Mouse (Mus musculus): ENCODE measurements around the gene Hemk1.
"Not testable (repeated sequence)": the region's sequence is repeated elsewhere in the genome, so short reads cannot be mapped to it uniquely, and the experiment has no call there.

Hemk1 gene

DNA sequence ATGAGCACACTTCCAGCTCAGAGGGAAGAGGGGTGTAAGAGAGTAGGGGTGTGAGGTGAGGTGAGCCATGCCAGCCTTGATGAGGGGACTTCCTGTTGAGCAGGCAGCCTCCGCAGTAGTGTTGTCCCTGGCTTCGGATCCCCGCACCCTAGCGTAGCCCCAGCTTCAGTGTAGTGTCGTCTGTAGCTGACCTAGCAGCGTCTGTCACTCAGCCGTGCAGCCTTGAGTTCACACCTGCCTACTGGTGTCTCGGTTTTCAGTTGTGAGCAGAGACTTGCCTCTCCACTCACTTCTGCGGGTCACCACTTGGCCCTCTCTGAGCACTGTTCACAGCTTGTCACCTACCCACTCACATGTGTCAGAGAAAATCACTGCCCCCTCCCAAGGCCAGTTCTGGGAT lies 29.0 kb downstream of the Hemk1 start:
- in situ Hi-C loops (cut with MseI, MboI): no loop called here

DNA sequence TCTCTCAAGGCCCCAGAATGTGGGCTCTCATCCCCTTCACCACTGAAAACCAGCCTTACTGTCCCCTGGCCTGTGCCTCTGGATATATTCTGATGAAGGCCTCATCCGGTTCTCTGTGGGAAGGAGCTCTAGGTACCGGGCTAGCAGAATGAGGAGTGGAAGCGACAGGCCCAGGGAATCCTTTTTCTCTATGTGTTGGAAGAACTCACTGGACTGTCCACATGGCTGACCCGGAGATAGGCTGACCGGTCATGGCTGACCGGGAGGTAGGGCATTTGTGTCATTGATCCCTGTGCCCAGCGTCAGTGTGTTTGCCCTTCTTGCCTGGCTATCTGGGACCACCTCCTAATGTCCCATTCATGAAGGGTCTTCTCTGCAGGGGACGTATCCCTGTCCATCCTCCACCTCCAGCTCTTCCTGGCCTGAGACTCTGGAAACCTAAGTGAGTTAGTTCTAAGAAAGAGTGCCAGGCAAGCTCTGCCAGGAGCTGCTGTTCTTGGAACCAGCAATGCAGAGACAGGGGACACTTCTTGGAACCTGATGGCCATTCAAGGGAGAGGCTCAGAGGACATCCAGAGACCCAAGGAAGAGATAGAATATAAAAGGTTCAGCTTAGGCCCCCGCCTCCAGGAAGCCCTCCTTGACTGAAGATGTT lies 29.7 kb downstream of the Hemk1 start:
- in situ Hi-C loops (cut with MseI, MboI): no loop called here

DNA sequence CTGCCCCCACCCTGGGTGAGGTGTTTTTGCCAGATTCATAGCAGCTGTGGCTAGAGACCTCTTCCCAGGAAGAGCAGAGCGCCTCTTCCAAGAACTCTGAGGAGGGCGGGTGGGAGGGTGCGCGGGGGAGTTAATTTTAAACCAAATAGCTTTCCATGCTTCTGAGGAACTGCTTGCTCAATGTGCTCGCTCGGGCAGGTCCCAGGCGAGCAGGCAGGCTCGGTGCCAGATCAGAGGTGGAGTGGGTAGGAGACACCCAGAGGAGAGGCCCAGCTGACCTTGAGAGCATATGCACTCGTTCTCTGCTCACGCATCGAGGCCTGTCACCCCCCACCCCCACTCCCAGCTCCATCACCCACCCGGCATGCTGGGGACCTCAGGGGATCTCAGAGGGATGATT lies 30.3 kb downstream of the Hemk1 start:
- in situ Hi-C loops (cut with MseI, MboI): no loop called here

DNA sequence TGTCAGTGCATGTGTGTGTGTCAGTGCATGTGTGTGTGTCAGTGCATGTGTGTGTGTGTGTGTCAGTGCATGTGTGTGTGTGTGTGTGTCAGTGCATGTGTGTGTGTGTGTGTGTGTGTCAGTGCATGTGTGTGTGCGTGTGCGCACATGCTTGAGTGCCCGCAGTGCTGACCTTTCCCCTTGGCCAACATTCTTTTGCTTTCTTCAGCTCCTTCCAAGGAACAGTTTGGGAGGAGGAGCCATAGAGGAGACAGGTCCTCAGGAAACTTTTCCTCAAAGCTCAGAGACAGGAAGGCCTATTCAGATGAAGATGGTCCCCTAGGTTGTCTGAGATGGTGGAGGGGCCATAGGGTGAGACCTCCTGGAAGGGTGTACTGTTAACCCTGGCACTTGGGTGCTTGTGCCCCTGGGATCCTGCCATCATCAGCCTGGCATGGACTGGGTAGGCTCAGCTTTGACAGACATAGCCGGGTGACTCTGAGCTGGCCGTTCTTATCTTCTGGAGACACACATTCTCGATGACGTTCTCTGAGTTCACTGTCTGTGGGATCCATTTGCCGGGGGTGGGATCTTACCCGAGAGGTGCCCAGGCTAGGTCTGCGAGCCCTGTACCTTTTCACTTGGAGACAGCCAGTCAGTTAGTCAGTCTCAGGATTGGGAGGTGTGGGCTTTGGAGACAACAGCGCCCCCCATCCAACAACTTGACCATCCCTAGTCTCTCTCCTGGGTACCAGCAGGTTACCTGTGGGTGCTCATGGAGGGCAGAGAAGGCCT lies 30.9 kb downstream of the Hemk1 start:
- in situ Hi-C loops (cut with MseI, MboI): no loop called here

DNA sequence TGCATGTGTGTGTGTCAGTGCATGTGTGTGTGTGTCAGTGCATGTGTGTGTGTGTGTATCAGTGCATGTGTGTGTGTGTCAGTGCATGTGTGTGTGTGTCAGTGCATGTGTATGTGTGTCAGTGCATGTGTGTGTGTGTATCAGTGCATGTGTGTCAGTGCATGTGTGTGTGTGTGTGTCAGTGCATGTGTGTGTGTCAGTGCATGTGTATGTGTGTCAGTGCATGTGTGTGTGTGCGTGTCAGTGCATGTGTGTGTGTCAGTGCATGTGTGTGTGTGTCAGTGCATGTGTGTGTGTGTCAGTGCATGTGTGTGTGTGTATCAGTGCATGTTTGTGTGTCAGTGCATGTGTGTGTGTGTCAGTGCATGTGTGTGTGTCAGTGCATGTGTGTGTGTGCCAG lies 31.5 kb downstream of the Hemk1 start:
- in situ Hi-C loops (cut with MseI, MboI): not testable (repeated sequence)

DNA sequence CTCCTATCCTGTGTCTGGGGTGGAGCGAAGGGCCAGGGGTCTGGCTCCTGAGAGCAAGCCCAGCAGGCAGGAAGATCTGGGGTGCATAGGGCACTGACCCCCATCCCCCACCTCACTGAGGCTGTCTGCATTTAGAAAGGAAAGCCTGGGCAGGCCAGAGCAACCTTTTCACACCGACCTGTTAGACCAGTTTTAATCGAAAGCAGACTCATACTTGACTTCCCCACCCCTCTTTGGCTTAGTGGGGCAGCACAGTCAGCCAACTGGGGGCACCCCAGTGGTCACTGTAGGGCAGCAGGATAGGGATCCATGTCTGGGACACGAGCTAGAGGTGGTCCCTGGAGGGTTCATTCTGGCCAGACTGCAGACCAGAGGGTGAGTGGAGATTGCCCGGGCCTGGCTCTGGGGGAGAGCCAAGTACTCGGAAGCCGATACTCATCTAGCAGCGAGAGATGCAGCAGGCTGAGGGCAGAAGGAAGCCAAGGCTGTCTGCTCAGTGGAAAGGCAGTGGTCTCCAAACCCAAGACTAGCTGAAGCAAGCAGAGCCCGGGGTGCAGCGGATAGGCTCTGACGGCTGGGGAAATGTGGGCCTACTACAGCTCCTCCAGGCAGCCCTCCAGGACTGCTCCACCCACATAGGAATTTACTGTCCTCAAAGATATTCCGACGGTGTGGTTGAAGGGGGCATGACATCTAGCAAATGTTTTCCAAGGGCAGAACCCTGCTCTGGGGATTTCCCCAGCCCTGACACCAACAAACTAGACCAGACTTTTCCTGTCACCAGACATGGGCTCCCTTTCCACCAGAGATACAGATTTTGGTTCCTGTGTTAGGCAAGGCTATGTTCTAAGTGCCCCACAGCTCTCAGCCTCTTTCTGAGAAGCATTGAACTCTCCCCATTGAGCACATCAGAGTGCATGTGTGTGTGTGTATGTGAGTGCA lies 32.3 kb downstream of the Hemk1 start:
- in situ Hi-C loops (cut with MseI, MboI): no loop called here

DNA sequence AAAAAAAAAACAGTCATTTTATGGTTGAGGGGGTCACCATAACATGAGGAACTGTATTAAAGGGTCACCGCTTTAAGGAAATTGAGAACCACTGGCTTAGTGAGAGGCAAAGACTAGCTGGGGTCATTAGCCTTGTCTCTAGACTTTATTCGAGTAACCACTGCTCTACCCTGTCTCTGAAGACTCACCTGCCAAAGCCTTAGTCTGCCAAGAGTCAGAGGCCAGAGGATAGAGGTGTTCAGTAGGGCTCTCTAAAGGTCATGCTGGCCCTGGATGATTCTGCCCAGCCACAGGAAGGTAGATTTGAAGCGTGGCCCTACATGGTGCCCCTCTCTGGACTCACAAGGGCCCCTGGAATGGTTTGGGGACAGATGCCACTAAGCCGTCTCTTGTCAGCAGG lies 33.1 kb downstream of the Hemk1 start:
- in situ Hi-C loops (cut with MseI, MboI): no loop called here

DNA sequence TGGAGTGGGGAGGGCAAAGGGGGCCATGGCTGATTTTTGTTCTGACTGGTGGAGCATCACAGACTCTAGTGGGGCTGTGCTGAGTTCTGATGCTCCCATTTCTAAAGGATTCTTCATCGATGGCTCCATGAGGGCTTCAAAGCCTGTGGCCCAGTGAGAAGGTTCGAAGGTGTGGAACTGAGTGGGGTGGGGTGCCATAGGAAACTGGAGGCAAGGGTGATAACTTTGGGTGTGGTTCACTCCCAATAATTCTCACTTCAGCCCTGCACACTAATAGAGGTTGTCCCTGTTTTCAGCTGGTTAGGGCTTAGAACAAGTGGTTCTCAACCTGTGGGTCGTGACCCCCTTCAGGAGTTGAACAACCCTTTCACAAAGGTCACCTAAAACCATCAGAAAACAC lies 33.8 kb downstream of the Hemk1 start:
- in situ Hi-C loops (cut with MseI, MboI): no loop called here

DNA sequence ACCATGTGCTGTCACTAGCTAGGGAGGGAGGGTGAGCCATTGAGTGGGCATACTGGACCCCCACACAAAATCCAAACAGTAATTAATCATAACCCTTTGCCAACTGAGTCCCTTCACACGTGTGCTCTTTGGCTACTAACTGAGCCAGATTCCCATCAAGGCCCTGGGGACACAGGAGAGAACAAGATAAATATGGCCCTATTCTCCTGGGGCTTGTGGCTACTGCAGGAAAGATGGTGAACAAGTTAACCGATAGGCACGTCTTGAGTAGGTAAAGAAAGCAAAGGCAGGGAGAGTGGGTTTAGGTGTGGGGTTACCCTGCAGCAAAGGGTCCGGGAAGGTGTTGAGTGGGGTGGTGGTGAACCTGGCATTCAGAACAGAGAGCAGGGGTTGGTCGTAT lies 34.2 kb downstream of the Hemk1 start:
- in situ Hi-C loops (cut with MseI, MboI): no loop called here

DNA sequence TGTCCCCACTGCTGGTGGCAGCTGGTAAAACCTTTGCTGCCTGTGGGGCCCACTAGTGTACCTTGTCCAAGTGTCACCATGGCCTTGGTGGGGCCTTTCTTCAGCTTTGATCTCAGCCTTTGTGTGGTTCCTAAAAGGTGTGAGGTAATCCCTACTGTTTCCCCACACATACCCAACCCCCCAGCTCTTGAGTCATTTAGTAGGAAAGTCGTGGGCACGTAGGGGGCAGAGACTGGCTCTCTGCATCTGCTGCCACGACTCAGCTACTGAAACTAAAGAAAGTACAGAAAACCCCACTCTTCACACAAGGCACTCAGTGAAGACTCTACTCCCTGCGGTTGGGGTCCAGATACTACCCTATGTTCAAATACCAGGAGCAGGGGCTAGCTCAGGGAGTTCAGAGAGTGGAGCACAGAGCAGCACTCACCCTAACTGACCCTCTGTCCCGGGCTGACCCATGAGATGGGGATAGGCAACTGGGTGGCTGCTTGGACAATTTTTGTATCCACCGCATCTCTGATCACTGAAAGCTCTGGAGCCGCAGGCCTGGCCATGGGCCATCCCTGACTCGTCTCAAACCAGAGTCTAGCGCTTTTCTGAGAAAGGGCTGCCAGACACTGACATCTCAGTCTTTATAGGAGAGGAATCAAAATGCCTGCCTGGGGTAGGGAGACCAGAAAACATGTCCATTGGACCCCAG lies 34.9 kb downstream of the Hemk1 start:
- in situ Hi-C loops (cut with MseI, MboI): no loop called here

DNA sequence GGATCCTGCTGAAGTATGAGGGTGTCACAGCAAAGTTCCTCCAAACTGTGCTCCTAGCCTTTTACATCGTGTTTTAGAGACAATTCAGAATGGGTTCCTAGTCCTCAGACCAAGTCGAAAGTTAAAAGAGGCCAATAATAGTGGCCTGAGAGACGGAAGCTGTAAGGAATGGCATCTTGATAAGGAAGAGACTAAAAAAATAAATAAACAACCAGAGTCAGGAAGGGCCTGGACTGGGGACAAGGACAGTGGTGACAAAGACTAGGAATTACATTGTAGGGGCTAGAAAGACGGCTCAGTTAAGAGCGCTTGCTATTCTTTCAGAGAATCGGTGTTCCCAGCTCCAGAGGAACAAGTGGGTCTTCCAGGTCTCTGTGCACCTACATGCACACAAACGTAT lies 35.6 kb downstream of the Hemk1 start:
- in situ Hi-C loops (cut with MseI, MboI): no loop called here

DNA sequence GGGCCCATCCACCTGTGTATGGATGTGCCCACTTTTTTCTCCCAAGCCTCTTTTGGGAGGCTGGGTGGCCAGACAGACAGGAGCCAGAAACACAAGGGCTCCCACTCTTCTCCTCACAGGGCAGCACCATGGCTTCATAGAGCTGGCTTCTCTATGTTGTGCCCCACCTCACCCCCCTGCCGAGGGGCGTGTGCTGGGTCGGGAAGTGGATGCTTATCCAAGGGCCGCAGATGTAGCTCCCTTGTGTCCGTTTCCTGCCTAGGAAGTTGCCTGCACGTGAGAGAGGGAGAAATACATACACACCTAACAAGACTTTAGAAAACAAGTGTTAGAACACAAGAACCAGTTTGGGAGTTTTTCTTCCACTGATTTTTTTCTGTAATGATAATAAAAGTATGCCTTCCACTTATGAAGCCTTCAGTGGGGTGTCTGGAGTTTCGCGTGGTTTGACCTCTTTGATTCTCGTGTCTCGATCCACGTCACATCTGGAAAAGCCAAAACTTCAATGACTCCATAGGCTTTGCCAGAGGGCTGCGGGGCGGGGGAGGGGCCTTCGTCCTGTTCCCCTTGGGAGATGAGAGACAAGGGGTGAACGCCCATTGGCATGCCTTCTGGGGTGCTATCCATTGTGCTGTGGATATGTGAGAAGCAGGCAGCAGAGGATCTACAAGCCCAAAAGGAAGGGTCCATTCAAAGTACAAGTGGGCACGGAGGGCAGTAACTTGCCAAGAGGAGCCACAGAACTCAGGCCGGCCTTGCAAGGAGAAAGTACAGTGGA lies 36.4 kb downstream of the Hemk1 start:
- in situ Hi-C loops (cut with MseI, MboI): no loop called here

DNA sequence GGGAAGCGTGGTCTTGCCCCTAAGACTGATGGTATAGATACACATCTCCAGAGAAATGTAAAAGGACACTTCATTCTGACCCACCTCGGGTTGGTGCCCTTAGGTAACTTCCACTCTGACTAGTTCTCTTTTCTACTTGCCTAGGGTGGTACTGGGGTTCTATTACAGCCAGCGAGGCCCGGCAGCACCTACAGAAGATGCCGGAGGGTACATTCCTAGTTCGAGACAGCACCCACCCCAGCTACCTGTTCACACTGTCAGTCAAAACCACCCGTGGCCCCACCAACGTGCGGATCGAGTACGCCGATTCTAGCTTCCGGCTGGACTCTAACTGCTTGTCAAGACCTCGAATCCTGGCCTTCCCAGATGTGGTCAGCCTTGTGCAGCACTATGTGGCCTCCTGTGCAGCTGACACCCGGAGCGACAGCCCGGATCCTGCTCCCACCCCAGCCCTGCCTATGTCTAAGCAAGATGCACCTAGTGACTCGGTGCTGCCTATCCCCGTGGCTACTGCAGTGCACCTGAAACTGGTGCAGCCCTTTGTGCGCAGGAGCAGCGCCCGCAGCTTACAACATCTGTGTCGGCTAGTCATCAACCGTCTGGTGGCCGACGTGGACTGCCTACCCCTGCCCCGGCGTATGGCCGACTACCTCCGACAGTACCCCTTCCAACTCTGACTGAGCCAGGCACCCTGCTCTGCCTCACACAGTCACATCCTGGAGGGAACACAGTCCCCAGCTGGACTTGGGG lies 37.8 kb downstream of the Hemk1 start:
- in situ Hi-C loops (cut with MseI, MboI): no loop called here

DNA sequence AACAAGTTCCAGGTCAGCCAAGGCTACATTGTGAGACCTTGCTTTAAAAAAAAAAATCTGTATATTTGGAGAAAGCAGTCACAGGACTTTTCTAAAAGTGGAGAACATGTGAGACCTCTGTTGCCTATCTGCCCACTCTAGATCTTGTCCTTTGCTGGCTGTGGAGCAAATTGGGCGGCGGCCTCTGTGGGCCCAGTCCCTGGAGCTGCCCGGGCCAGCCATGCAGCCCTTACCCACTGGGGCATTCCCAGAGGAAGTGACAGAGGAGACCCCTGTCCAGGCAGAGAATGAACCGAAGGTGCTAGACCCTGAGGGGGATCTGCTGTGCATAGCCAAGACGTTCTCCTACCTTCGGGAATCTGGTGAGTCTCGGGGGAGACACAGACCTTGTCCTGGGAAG lies 38.4 kb downstream of the Hemk1 start:
- in situ Hi-C loops (cut with MseI, MboI): loop anchor here in 1 of 2 experiments (5.0 kb wide), 1 partner anchor 38 kb away; the partner anchor contains the start of gene Hemk1

DNA sequence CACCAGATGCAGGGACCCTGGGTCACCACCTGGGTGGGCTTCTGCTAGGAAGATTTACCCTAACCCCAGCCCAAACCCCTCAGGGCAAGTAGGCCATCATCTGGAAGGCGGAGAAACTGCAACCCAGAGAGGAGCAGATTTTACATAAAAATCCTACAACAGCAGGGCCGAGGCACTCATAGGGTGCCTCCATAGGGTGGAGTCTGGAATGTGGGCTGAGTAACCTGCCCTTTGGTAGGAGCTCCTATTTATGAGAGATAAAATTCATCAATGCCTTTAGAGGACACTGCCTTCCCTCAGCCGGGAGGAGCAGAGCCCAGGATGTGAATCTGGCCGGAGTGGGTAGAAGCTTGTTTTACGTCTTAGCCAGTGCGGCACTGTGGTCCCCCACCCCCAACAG lies 39.3 kb downstream of the Hemk1 start:
- in situ Hi-C loops (cut with MseI, MboI): loop anchor here in 1 of 2 experiments (5.0 kb wide), 1 partner anchor 38 kb away; the partner anchor contains the start of gene Hemk1

DNA sequence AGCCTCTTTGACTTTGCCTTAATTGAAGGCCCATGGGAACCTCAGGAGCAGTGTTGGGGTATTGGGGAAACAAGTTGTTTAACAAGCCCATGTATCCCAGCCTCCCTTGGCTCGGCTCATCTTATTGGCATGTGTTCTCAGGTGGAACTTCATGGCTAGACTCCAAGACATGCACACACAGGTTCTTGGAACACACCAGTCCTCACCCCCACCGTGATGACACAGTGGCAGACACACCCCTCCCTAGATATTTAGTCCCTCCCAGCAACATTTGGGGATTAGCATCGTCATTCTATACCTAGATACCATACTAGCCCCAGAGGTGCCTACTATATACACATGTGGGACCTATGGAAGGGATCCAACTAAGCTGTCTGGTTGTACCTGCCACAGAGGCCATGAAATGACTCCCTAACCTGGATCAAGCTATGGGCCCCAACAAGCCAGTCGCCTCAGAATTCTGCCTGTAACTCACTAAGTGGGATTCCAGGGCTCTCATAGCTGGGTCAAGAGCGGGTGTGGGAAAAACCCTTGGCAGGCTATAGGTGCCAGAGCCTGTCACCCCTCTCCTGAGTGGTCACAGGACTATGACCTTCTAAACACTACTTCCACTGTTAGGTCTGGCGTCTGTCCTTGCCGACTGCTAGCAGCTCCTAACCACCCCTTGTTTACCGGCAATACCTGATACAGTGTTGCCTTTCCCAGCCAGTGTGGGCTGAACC lies 39.9 kb downstream of the Hemk1 start:
- in situ Hi-C loops (cut with MseI, MboI): loop anchor here in 1 of 2 experiments (5.0 kb wide), 1 partner anchor 39 kb away; the partner anchor contains the start of gene Hemk1

DNA sequence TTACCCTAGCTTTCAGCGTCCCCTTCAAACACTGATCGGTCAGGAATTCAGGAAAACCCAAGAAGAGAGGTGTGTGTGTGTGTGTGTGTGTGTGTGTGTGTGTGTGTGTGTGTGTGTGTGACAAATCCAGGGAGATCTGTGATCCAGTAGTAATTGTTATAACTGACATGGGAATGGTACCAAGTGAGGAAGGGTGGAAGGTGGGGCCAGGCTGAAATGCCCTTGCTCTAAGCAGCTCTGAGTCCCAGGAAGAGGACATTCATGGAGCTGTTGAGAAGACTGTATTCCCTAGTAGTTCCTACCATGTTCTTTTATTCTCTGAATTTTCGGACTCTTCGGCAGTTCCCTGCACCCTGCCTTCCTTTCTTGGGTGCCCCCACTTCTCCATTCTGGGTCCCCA lies 40.5 kb downstream of the Hemk1 start:
- in situ Hi-C loops (cut with MseI, MboI): loop anchor here in 1 of 2 experiments (5.0 kb wide), 1 partner anchor 40 kb away; the partner anchor contains the start of gene Hemk1

DNA sequence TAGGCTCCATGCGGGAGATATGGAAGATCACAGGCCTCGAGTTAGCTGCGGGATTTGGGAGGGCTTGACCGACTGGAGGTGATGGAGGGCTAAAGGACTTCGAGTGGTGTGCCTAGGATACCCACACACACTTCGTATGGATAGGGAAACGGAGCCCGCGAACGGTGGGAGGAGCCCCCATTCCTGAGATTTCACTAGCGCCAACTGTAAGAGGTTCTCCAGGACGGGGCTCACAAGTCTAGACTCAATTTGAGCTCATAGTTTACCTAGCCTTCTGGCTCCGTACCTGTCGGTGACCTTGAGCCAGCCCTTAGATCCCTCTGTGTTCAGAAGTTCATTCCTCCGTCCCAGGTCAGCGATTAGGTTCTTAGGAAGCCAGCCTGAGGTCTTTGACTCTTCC lies 41.1 kb downstream of the Hemk1 start:
- in situ Hi-C loops (cut with MseI, MboI): loop anchor here in 1 of 2 experiments (5.0 kb wide), 1 partner anchor 40 kb away; the partner anchor contains the start of gene Hemk1

DNA sequence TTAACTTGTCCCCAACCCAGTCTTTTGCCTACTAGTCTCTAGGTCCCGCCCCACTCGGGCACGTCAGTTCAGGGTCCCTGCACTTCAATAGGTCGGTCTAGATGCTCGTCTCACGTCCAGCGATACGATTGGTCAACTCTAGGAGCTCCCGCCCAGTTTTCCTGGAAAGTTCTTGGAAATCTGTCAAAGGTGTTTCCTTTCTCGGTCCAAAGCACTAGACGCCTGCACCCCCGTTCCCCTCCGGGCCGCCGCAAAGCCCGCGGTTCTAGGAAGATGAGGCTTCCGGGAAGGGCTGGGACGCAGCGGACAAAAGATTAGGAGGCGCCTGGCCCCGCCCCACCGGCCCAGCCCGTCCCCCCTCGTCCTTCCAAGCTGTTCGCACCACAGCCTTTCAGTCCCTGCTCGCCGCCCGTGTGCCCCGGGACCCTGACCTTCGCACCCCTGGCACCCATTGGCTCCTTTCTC lies 41.6 kb downstream of the Hemk1 start:
- in situ Hi-C loops (cut with MseI, MboI): loop anchor here in 1 of 2 experiments (5.0 kb wide), 1 partner anchor 41 kb away; the partner anchor contains the start of gene Hemk1
